Mouse (Mus musculus) testis, postnatal 10 days (tissue): ENCODE measurements at regions not wholly inside any gene's neighbourhood (a gene's known extent, or its start where the extent isn't known, plus 50 kb on each side); places are given as distances from the start of the nearest gene placed in this dataset.

Source experiments
- DNase-seq: peaks from one replicate; pipeline ENCODE4 v3.0.0; 2021; ENCODE audit warnings: low spot score

DNA sequence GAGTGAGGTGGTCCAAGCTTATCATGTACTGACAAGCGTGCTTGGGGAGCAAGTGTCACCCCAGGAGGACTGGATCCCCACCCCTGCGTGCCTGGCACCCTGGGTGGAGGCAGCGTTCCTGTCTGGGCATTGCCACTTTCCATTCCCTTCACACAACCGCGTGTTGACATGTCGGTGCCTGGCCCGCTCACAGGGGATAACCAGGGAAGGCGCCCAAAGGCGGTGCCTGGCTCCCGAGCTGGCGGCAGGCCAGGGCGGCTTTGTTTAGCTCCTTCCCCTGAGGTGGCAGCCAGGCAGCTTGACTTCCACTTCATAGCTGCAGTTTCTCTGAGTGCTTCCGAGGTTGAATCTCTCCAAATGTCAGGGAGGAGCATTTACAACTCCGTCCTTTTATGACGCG, 318.7 kb upstream of the 4930535I16Rik start:
- peak; percentile 50 for DNase-seq

DNA sequence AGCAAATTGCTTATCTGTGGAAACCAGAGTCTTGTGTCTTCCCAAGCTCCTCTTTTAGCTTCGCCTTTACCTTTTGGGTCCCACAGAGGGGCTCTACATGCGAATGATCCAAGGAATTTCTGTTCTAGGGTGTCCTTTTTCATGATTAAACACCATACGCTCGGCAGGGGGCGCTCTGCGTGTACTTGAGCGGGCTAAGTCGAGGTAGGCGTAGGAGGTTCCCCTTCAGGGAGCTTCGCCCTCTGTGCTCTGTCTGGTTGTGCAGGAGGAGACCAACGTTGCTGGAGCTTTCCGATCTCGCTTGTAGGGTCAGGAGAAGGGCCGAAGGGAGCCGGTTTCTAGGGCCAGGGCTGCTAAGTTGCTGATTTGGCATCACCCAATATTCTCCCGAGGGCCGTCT, 310.7 kb upstream of the 4930535I16Rik start:
- DNase-seq = peak; percentile 79

DNA sequence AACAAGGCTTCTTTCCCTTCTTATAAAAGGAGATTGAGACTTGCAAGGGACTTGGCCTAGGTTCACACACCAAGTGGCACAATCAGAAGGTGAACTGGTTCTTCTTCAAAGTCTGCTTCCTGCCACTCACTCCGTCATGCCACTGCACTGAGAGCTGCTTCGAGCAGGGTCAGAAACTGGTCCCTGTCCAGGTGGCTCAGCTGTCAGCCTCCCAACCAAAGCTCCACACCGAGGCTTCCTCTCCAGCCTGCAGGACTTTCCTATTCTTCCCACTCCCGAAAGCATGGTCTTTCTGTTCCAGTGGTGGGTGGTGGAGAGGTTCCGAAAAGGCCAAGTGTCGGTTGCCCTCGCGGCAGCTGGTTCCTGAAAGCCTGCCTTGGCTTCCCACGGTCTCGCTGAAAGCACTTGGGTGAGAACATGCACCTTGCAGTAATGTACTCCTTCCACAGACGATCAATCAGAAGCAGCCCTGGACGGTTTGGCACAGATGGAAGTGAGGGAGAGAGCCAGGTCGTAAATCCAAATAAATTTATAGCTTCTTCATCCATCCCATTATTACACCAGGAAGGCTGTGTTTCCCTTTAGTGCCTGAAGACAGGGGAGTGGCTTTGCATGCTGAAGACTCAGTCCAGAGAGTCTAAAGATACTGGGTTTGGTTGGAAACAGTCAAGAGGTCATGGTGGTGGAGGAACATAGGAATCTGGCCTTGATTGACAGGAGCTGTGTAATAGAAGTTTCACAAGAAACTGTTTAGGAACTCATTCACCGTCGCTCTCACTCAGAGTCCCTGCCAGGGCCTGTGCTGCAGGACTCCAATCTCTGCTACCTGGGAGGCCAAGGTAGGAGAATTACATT, 306.1 kb upstream of the 4930535I16Rik start:
- no peak for DNase-seq

DNA sequence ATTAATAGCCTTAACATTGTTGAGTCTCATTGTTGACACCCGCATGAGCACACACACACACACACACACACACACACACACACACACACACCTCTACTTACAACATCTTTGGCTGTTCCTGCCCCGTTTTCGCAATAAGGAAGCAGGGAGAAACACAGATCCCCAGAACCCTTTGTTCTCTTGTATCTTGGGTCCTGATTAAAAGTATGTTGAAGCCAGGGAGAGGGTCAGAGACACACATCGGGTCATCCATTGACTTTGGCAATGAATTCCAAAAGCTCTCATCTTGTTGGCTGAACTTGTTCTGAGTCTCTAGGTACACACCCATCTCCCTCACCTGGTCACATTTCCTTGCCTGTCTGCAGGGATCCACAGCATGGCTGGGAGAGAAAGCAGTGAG, 303.9 kb upstream of the 4930535I16Rik start:
- DNase-seq = no peak

DNA sequence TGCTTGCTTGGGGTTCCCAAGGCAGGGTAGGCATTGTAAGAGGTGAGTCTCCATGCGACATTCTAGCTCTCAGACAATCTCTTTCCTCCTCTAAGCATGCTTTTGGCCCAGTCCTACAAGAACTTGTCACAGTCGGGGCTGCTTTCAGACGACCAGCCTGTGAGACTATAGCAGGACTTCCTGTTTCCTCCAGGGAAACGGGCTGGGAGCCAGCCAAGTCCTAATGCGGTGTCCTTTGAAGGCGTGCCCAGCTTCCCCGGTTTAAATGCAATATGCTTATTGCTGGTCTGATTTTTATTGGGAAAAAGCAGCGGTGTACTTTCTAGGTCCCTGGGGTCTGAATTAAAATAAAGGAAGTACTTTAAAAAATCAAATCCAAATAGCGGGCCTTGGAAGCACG, 299.4 kb upstream of the 4930535I16Rik start:
- DNase-seq = no peak

DNA sequence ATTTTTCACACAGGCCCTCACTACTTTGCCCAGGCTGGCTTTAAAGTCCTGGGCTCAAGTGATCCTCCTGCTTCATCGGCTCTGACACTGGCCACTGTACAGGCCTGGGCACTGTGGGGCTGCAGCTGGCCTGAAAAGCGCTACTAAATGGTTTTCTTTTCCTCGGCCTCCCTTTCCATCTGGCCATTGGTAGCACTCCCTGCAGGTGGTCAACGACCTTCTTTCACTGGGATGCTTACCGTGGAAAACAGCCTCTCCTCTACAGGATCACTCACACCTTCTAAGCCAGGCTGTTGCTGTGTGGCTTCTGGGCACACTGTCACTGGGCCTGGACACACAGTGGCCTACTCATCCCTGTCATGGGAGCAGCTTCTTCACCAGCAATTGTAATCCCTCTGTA, 298.5 kb upstream of the 4930535I16Rik start:
- no peak for DNase-seq

DNA sequence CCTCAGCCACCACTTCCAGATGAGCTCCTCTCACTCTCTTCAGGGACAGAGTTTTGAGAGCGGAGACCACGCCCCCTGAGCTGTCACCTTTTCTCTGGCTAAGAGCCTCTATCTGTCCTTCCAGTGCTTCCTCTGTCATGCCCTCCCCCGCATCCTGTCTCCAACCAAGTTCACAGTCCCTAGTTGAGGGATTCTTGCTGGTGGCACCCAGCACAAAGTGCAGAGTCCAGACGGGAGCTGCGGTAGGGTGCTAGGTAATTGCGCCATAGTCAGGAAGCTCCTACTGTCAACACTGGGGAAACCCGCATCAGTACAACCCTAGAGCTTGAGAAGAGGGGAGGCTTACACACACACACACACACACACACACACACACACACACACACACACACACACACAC, 297.3 kb upstream of the 4930535I16Rik start:
- DNase-seq = no peak

DNA sequence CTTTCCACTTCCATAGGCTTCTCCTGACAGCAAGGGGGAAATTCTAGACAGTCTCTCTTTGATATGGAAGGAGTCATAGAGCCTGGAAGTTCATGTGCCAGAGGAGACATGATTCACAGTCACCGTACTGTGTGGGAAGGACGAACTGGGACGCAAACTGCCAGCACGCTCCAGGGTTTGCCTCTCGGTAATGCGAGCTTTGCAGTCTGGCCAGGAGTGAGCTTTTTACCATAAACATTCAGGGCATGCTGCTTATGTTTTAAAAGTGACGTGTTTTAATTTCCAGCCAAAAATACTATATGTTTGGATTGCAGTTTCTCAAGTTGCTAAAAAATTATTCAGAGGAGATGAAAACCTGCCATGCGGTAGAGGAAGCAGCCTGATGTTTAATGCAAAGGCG, 292.3 kb upstream of the 4930535I16Rik start:
- no peak for DNase-seq

DNA sequence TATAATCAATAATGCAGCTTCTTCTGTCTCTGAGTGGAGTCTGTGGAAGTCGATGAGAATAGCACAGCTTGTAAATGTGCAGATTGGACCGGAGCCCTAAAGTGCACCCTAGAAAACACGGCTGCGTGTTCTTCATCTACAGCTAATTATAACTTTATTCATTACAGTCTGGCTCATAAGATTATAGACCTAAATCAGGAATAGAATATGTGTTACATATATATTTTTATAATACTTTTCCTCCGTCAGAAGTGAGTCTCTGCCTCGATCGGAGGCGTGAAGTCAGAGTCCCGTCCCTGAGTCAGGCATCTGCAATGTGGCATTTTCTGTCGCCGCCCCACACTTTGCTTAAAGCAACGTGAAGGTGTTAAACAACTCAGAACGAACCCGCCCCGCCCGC, 288.7 kb upstream of the 4930535I16Rik start:
- no peak for DNase-seq

DNA sequence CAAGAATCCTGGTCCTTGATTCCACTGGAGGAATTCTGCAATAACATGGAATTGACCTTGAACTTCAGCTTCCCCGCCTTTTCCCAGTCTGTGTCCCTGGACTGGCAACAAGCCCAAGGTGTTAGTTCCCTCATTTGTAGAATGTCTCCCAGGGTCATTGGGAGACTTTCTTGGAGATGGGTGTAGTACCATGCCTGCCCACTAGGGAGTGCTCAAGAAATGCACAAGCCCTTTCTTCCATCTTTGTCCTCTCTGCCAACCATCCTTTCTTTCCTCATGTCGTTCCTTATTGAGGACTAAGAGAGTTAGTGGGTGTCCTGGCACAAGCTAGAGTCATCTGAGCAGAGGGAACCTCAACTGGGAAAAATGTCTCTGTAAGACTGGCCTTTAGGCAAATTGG, 285.9 kb upstream of the 4930535I16Rik start:
- peak; percentile 56 for DNase-seq

DNA sequence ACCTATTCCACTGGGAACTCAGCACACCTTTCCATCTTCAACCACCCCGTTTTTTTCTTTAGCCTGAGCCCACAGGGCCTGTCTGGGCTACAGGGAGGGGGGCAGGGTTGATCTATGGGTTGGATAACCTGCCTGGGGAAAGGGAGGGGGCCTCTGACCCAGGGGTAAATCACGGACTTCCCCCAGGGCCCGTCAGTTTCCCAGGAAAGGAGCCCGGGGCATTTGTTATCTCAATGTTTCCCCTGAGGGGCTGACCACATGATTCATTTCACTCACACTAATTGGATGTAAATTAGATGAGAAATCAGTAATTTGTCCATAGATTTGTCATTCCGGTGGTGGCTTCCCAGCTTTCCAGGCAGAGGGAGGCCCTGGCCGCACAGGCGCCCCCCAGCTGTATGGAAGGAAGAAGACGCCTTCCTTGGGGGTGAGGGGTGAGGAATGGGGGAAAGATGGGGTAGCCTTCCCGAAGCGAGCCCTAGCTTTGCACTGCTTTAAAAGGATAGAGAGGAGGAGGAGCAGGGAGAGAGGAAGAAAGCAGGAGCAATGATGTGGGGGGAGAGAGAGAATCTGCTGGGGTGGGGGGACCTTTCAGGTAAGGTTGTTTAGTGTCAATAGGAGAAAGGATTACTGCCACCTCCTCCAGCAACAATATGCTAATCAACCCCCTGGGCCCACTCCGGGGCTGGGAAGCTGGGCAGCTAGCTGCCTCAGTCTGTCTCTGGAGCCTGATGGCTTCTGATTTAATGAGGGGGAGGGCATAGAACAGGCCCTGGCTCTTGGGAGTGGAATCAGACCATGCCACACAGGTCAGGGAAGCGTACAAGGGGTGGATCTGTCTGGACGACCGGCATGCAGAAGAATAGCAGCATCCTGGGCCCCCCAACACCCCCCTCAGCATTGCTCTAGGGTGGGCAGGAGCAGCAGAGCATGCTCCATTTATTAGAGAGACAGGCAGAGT, 282.3 kb upstream of the 4930535I16Rik start:
- DNase-seq = no peak

DNA sequence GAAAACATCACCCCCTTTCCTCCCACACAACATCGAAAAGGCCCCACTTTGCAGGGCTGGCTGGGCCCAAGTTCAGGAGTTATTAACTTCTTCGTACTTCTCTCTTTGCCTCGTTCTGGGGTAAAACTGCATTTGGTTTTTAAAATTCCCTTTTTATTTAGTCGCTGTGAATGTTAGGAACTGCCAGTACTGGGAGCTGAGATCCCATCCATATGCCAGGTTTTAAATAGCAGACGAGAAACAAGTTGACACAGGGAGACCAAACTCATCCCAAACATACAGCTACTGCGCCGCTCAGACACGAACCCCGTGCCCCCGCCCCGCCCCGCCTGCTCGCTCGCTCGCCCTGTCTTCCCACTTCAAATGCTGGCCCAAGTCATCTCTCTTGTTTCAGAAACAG, 281.0 kb upstream of the 4930535I16Rik start:
- no peak for DNase-seq

DNA sequence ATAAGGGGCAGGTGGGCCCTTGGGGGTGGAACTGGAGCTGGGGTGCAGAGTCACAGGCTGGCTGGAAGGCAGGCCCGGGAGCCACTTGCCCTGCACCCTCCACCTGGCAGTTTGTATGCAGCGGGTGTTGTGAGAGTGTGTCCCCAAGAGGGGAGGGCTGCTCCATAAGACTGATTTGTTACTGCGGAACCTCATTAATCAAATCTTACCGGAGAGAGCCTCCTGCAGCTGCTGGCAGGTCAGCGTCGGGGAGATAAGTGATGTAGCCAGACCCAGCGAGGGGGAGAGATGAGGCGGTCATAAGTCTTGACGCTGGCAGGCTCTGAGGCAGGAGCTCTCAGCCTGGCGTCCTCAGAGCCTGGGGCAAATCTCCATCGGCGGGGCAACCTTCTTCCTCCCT, 278.9 kb upstream of the 4930535I16Rik start:
- DNase-seq = no peak

DNA sequence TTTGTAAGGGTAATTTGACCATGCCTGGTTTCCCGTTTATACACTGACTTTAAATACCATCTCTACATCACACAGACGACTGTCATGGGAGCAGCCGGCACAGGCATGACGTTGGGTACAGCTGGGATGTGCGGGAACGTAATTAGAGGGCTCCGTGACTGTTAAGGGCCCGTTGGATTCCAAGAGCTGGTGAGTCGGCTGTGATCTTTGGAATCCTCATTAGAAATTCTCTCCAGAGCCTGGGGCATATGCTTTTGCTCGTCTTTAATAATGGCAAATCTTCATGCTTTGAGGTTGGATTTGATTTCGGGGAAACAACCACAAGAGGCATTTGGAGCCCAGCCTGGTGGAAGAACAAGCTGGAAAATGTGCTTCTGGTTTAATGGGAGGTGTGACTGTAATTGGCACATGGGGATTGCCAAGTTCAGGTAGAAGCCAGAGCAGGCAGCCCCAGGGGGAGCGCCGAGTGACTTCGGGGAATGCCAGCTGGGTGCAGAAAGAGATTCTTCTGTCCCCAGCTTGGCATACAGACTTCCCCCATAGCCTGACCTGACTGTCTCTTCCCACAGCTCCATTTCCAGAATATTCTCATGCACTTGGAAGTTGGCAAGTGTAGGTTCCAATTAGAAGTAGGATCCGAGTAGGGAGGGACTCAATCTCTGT, 275.4 kb upstream of the 4930535I16Rik start:
- no peak for DNase-seq

DNA sequence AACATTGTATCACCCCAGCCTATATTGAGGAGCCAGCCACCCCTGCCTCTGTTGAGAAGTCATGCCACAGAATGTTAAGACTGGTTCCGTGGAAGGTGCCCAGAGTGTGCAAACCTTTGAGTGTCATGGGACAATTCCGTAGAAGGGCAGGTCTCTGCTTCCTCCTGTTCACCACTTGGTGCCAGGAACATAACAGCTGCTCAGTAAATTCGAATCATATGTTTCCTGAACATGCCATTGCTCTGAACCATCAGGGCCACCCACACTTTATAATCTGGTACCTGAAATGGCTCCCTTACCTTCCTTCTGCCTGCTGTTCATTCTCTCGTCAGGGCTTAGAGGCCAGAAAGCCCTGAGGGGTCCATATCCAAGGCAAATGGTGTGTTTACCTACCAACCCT, 273.0 kb upstream of the 4930535I16Rik start:
- DNase-seq = no peak

DNA sequence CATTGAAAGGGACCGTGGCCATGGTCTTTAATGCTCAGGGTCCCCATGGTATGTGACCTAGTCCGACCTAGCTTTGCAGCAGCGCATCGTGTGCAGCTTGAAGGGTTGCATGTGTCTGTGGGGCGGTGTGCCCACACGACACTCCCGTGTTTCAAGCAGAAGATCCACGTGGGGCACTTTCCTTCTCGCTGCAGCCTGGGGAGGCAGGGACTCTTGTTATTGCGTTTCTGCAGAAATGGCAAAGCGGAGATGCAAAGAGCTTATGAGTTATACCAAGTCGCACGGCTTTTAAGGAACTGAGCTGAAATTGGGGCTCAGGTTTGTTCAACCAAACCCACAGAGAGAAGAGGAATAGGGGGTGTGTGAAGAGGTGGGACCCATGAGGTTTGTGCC, 272.2 kb upstream of the 4930535I16Rik start:
- no peak for DNase-seq

DNA sequence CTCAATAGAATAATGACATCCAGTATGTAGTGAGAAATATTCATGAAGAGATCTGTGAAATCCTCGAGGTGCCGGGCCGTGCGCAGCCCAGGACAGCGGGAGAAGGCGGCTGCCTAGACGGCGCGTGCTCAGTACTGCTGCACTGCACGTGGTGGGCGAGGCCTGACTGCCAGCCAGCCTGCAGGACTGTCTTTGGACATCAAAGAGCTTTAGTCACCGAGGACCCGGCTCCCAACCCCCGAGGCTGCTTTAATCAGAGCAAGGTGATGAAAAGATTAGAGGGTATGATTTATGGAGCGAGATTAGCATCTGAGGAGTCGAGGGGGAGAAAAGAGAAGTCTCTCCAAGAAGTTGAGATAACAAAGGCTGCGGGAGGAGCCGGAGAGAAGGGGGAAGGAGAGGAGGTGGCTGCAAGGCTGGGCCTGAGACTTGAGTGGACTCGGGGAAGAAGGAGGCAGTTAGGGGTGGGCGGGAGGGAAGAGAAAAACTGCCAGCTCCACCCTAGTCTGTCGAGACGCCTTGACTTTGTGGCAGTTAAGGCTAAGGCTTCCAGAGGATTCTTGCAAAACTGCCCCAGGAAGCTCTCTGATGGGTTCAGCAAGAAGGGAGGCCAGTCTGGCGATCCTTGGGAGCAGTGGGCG, 271.6 kb upstream of the 4930535I16Rik start:
- DNase-seq = peak; percentile 49

DNA sequence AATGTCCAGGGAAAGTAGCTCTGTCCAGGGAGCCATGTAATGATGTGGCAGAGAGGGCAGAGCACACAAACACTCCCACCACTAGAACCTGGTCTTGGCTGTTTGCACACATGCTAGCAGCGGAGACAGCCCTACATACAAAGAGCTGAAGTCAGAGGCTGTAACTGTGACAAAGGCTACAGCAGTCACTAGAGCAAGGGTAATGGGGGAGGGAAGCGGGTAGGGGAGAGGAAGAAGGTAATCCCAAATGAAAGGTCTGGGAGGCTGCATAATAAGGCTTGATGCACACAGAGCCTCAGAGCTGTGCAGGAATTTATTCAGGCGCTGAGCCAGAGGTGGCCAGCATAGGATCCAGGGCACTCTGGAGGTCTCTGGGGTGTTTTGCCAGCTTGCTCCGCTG, 269.3 kb upstream of the 4930535I16Rik start:
- no peak for DNase-seq

DNA sequence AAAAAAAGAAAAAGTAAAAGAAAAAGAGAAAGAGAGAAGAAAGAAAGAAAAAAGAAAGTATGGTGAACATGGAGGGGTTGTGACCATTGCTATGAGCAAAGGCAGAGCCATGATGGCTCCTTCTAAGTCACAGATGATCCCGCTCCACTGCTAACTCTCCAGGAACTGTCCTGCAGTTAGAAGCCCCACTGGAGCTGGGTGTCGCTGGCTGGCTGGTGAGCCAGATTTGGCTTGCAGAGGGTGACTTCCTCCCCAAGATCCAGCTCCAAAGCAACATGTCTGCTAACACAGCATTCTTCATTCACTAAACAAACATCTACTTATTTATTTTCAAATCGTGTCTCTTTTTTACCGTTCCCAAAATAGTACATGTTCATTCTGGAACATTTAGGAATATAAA, 263.5 kb upstream of the 4930535I16Rik start:
- no peak for DNase-seq

DNA sequence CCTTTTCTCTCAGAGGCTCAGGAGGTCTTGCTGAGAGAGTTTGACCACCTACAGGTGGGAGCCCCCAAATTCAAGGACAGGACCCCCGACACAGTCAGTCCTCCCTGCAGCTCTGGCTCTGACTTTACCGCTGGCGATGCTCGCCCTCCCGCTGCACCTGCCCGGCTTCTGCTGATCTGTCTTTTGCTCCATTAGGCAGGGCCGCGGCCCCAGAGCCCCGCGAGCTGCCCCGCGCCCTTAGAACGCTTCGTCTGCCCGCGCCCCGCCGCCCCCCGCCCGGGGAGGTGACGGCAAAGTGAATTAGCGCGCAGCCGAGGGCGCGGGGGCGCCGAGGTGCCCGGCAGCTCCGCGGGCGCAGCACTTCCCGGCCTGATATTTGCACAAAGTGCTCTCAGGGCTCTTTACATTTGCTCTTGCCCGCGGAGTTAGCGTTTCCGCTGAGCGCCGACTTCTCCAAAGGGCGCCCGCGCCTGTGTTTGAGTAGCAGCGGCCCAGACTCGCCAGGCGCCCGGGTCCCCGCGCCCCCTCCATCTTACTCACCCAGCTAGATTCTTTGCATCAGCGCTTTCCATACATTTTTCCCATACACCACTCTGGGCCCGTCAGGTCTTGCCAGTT, 260.7 kb upstream of the 4930535I16Rik start:
- DNase-seq = no peak

DNA sequence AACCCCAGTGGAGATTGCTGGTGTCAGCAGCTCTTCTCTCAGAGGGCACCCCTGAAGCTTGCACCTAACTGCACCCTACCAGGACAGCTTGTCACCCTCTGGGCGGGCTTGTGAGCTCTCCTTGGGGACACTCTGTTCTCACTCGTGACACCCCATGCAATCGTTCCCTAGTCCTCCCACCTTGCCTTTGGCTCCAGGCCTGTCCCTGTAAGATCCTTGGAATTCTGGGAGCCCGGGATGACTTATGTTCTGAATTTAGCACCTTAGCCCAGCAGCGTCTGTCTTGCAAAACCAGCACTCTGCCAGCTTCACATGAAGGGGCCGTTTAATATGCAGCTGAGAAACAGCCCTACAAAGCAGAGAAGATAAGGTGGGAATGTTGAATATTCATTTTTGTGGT, 257.7 kb upstream of the 4930535I16Rik start:
- DNase-seq = no peak

DNA sequence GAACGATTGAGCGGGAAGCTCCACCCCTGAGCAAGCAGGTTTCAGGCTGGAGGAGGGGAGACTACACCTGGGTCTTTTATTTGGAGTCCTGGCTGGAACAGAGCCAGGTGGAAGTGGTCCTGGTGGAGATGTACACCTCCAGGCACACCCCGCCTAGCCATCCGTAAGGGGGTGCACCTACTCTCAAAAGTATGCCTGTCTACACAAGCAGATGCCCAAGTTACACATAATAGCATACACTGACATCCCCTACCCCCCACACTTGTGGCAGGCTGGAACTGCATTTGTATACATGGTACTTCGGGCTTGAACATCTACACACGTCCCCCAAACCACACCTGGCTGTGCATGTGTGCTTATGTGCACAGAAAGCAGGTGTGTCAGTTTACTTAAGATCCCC, 236.8 kb upstream of the 4930535I16Rik start:
- DNase-seq = no peak
